In the genomic region with DNA sequence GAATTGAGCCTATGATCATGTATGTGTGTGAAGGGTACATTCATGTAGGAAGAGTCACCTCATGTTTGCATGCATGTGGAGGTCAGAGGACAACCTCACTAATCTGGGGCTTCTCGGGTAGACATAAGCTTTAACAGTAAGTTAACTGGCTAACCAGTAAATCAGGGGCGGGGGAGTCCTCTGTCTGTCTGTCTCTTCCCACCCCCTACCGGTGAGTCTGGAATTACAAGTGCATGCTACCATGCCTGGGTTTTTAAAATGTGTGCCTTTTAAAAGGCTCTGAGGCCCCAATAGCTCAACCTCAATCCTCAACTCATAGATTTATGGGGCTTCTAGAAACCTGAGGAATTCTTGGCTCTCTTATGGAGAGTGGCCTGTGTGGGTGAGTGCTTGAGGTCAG, we compare ENCODE assay signal across 11 mouse cellular contexts. TPM values are rescaled to one million over a fixed set of nuclear protein-coding genes. Genes with fewer than 3 reads are reported as not detected.
DNase-seq lines count a peak whose midpoint lies in the region; ATAC-seq and TF ChIP-seq lines count a peak whose summit lies in the region.
"Had no signal": no experiment of that assay in that cellular context is flagged by ENCODE, and none has a peak within 500 bp of the region (broad histone marks: within the 10 kb centered on the region; RNA-seq: fewer than 3 reads in every experiment).

No protein-coding gene starts in this region.

- H3K27me3 ChIP-seq in lung, postnatal 0 days (replicated peaks; ENCODE audit: insufficient read depth, low read length): no peaks in the 10 kb centered on the region
- H3K27me3 ChIP-seq: midbrain, embryonic 12.5 days had no signal

- peaks cover 7% of the 10 kb centered on the region; the same call in 1 of the 2 replicates for H3K4me1 ChIP-seq in lung, postnatal 0 days (ENCODE audit: insufficient read depth, low read depth, low read length)

- no peak for TF ChIP-seq EP300 in lung, postnatal 0 days (IDR thresholded peaks at IDR 0.05)

- ATAC-seq in lung, postnatal 0 days: no peak

- peak; percentile 62 for TF ChIP-seq CTCF in lung, postnatal 0 days (IDR thresholded peaks at IDR 0.05)

- H3K9ac ChIP-seq in lung, postnatal 0 days (replicated peaks; ENCODE audit: low read depth): no peak overlapping the region
- H3K9ac ChIP-seq: midbrain, embryonic 12.5 days had no signal

- H3K4me2 ChIP-seq in lung, postnatal 0 days (replicated peaks; ENCODE audit: low read depth, low read length): no peak overlapping the region
- H3K4me2 ChIP-seq: midbrain, embryonic 12.5 days had no signal

- H3K9me3 ChIP-seq in lung, postnatal 0 days (ENCODE audit: low read length): no peaks in the 10 kb centered on the region
- H3K9me3 ChIP-seq: midbrain, embryonic 12.5 days had no signal

- WGBS in lung, postnatal 0 days: 17% methylated on average over 3 of the region's 3 CpGs

- H3K27ac ChIP-seq in lung, postnatal 0 days (ENCODE audit: low read length): no peak overlapping the region
- H3K27ac ChIP-seq: midbrain, embryonic 12.5 days had no signal

- DNase-seq in cerebellum, postnatal 10 days: peak; percentile 22 to 30
- DNase-seq in cerebellum, postnatal 14 days: no peak
- peak; percentile 57 for DNase-seq in lung, postnatal 0 days (ENCODE audit: low spot score)
- DNase-seq in lung, adult 18-20 months: no peak
- peak; percentile 45 for DNase-seq in embryo, embryonic 11 days
- peak; percentile 59 for DNase-seq in thymus, postnatal 14 days
- no peak for DNase-seq in layer of hippocampus, postnatal 14 days (ENCODE audit: low spot score in 2 of 2)
- DNase-seq in ovary, postnatal 14 days (ENCODE audit: low spot score): no peak
- DNase-seq: heart, adult 18-20 months had no signal

- H3K36me3 ChIP-seq in lung, postnatal 0 days (ENCODE audit: insufficient read depth, low read length): no peaks in the 10 kb centered on the region
- H3K36me3 ChIP-seq: midbrain, embryonic 12.5 days had no signal

- no peak overlapping the region for H3K4me3 ChIP-seq in lung, postnatal 0 days (ENCODE audit: low read depth, low read length)
- H3K4me3 ChIP-seq: midbrain, embryonic 12.5 days had no signal

RNA-seq across cellular contexts. Expression of a gene that starts 3.2 kb away (rescaled TPM):
- polyA plus RNA-seq in lung, postnatal 0 days (2015; fragmentation: Nextera tagmentation; extraction: Ambion mirVana): 8.5 and 9.0 TPM in 2 replicates
- total RNA-seq in layer of hippocampus, postnatal 14 days (2021): 10 to 100 TPM in 1 of 2 experiments, 1 to 10 TPM in 1; 9.9 to 12.6 TPM

RNA-seq across cellular contexts. Expression of a gene that starts 8.6 kb away (rescaled TPM):
- polyA plus RNA-seq in lung, postnatal 0 days (2015; fragmentation: Nextera tagmentation; extraction: Ambion mirVana): 3.2 and 4.0 TPM in 2 replicates
- total RNA-seq in layer of hippocampus, postnatal 14 days (2021): 1 to 10 TPM in 1 of 2 experiments, under 1 TPM in 1; 0.74 to 1.7 TPM

RNA-seq across cellular contexts. Expression of a gene that starts 21.6 kb away (rescaled TPM):
- 0.31 and 0.39 TPM in 2 replicates for polyA plus RNA-seq in lung, postnatal 0 days (2015; fragmentation: Nextera tagmentation; extraction: Ambion mirVana)
- total RNA-seq in layer of hippocampus, postnatal 14 days (2021): not detected
- polyA plus RNA-seq: cortical plate, adult 2 months; midbrain, embryonic 12.5 days had no signal

RNA-seq across cellular contexts. Expression of a gene that starts 34.1 kb away (rescaled TPM):
- 0.07 and 0.08 TPM in 2 replicates for polyA plus RNA-seq in lung, postnatal 0 days (2015; fragmentation: Nextera tagmentation; extraction: Ambion mirVana)
- under 1 TPM; 0.19 to 0.28 TPM for total RNA-seq in layer of hippocampus, postnatal 14 days (2021)
- total RNA-seq: heart, adult 18-20 months had no signal
- polyA plus RNA-seq: midbrain, embryonic 12.5 days had no signal

RNA-seq across cellular contexts. Expression of a gene that starts 43.8 kb away (rescaled TPM):
- 4.8 and 6.3 TPM in 2 replicates for polyA plus RNA-seq in lung, postnatal 0 days (2015; fragmentation: Nextera tagmentation; extraction: Ambion mirVana)
- not detected for total RNA-seq in layer of hippocampus, postnatal 14 days (2021)
- total RNA-seq: heart, adult 18-20 months had no signal
- polyA plus RNA-seq: midbrain, embryonic 12.5 days had no signal

Comparison
In these comparisons a context has a peak if more than half of its experiments do, and no peak if none do; other contexts are left out.
1. DNase-seq: peak in cerebellum, postnatal 10 days (2 of 2), lung, postnatal 0 days (single experiment), embryo, embryonic 11 days (single experiment) and thymus, postnatal 14 days (single experiment); none in cerebellum, postnatal 14 days (0 of 2), lung, adult 18-20 months (0 of 2), layer of hippocampus, postnatal 14 days (0 of 2) and ovary, postnatal 14 days (single experiment).